Mouse (Mus musculus) ES-E14 (cell line): ENCODE data around the gene Ppp1ca. TPM values are rescaled to one million over a fixed set of nuclear protein-coding genes. Genes with fewer than 3 reads are reported as not detected.

Source experiments
- DNase-seq: peaks from one replicate; pipeline ENCODE4 v3.0.0-alpha.2; 2013; ENCODE audit warnings: low read depth, low spot score
- H3K27ac ChIP-seq: 2 replicates; pipeline ENCODE4 v1.5.1; 2012; ENCODE audit warnings: low read depth, mild to moderate bottlenecking, low read length, moderate library complexity, mixed read lengths; ENCODE audit not compliant: poor library complexity, insufficient read depth, severe bottlenecking
- H3K36me3 ChIP-seq: 2 replicates; pipeline ENCODE4 v1.6.1; 2012; ENCODE audit warnings: mild to moderate bottlenecking, low read length, moderate library complexity, mixed read lengths; ENCODE audit not compliant: control insufficient read depth, poor library complexity, insufficient read depth, severe bottlenecking
- H3K4me1 ChIP-seq, 2 experiments: fragments of 150-350 bp in 1 of 2; sonication (generic) in 1 of 2; 2 replicates each; pipeline ENCODE4 v1.6.1; 2012; ENCODE audit warnings: low read length in 2 of 2, mild to moderate bottlenecking in 1 of 2, mixed read lengths in 1 of 2; ENCODE audit not compliant: control insufficient read depth in 2 of 2, insufficient read depth in 2 of 2, poor library complexity in 1 of 2
- H3K4me3 ChIP-seq, 2 experiments: fragments of 150-350 bp in 1 of 2; sonication (generic) in 1 of 2; 2 replicates each; pipeline ENCODE4 v1.5.1; 2012; ENCODE audit warnings: low read length in 2 of 2, low read depth in 1 of 2, mild to moderate bottlenecking in 1 of 2, mixed read lengths in 1 of 2; ENCODE audit not compliant: insufficient read depth in 1 of 2, poor library complexity in 1 of 2, severe bottlenecking in 1 of 2
- H3K9ac ChIP-seq: 2 replicates; pipeline ENCODE4 v1.6.1; 2012; ENCODE audit warnings: low read depth, mild to moderate bottlenecking, low read length, mixed read lengths; ENCODE audit not compliant: poor library complexity, insufficient read depth, severe bottlenecking
- H3K9me3 ChIP-seq: fragments of 150-350 bp; sonication (generic); 2 replicates; pipeline ENCODE4 v1.6.1; 2012; ENCODE audit warnings: low read depth, mild to moderate bottlenecking, low read length; ENCODE audit not compliant: control insufficient read depth, insufficient read depth
- CHD2 ChIP-seq: IDR thresholded peaks from 2 replicates; pipeline ENCODE4 v1.6.1; 2014; ENCODE audit warnings: mild to moderate bottlenecking, low read depth, low read length, inconsistent platforms
- HCFC1 ChIP-seq: IDR thresholded peaks from 2 replicates; pipeline ENCODE4 v1.6.1; 2012; ENCODE audit warnings: low read length, inconsistent platforms, borderline replicate concordance; ENCODE audit not compliant: insufficient read depth
- MAFK ChIP-seq: IDR thresholded peaks from 2 replicates; pipeline ENCODE4 v1.6.1; 2014; ENCODE audit warnings: mild to moderate bottlenecking, low read depth, low read length, inconsistent platforms; ENCODE audit not compliant: insufficient read depth
- ZC3H11A ChIP-seq: IDR thresholded peaks from 2 replicates; pipeline ENCODE4 v1.6.1; 2012; ENCODE audit warnings: low read depth, mild to moderate bottlenecking, inconsistent platforms, low read length, borderline replicate concordance
- ZNF384 ChIP-seq: IDR thresholded peaks from 2 replicates; pipeline ENCODE4 v1.6.1; 2012; ENCODE audit warnings: low read depth, low read length, inconsistent platforms
- in situ Hi-C, 2 experiments: fragments of 600-800 bp; cut with MboI; formaldehyde crosslinking; loops; one replicate each; pipeline ENCODE4 v1.15.1; 2025; ENCODE audit warnings: low sequenced_read_pairs in 2 of 2, inconsistent platforms in 1 of 2; ENCODE audit not compliant: unreplicated experiment in 2 of 2
- total RNA-seq: library from RNA; depleted of rRNA; stranded (reverse); fragments of 300-350 nt; gene quantifications from 2 replicates; pipeline ENCODE4 v1.2.3, GENCODE M21; 2012; rRNA removed

Ppp1ca gene
- total RNA-seq, 1 experiment = 426 TPM

DNA sequence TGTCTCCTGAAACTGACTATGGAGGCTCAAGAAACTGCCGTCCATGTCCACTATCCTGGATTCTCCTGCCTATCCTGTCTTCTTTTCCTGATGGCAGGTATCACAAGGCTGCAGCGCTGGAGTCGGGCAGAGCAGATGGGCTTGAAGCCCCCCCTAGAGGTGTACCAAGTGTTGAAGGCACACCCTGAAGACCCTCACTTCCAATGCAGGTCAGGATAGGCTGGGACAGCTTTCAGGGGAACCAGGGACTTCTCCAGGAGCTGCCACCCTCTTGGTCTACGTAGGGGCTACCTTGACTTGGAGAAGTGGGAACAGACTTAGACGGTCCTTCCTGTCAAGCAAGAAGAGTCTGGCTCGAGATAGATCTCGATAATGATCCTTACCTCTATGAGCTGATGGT is 40.8 kb downstream of the Ppp1ca start:
- H3K36me3 ChIP-seq = no peaks in the 10 kb centered on the region
- in situ Hi-C loops = no loop called here
- no peaks in the 10 kb centered on the region for H3K9me3 ChIP-seq
- H3K27ac ChIP-seq = no peak overlapping the region
- TF ChIP-seq CHD2 (no peak), ZC3H11A (no peak), HCFC1 (no peak), MAFK (no peak)
- no peak overlapping the region for H3K4me3 ChIP-seq
- peaks cover 2 to 6% of the 10 kb centered on the region in 2 experiments; a peak in 1 of 4 replicates for H3K4me1 ChIP-seq
- H3K9ac ChIP-seq = no peak overlapping the region
- DNase-seq = no peak

DNA sequence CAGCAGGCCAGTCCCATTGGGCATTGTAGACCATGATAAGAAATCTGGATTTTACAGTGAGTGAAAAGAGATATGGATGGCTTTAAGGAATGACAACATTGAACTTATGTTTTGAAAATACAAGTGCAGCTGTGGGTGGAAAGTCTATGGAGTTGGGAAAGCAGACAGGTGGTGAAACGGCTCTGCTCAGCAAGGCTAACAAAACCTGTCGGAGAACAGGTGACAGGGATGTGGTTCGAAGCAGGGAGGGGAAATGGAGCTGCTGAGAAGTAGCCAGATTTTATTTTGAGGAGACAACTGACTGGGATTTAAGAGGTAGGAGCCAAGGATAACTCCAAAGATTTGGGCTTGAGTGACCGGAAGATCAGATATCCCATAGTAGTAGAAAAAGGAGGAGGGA is 42.7 kb downstream of the Ppp1ca start:
- no peak overlapping the region for H3K4me3 ChIP-seq
- H3K27ac ChIP-seq = no peak overlapping the region
- no peaks in the 10 kb centered on the region for H3K36me3 ChIP-seq
- TF ChIP-seq HCFC1 (no peak), MAFK (no peak), CHD2 (no peak), ZNF384 (no peak), ZC3H11A (no peak)
- no peaks in the 10 kb centered on the region for H3K9me3 ChIP-seq
- H3K4me1 ChIP-seq = peaks cover 2 to 3% of the 10 kb centered on the region in 2 experiments; a peak in 1 of 4 replicates
- no peak for DNase-seq
- in situ Hi-C loops = no loop called here
- H3K9ac ChIP-seq = no peak overlapping the region

DNA sequence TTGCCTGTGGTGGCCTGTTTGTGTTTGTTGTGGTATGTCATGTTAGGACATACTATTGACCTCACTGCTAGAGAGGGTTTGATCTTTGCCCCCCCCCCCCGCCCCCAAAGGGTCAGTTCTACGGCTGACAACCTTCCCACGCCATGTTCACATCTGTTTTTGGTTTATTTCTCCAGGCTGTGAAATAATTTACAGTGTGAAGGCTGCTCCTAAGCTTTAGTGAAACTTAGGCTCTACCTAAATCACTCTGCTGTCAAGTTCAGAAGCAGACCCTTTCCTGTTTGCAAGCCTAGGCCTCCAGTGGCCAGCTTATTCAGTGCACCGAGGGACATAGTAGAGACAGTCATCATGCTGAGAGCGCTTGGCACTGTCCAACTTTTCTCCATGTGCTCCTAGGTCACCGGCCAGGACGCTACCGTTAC is 48.4 kb downstream of the Ppp1ca start:
- Histone ChIP-seq H3K9me3 (no peaks in the 10 kb centered on the region), H3K4me3 (no peak overlapping the region), H3K36me3 (no peaks in the 10 kb centered on the region), H3K27ac (no peak overlapping the region), H3K9ac (no peak overlapping the region), H3K4me1 (no peaks in the 10 kb centered on the region)
- no peak for DNase-seq
- TF ChIP-seq MAFK = no peak
- no peak for TF ChIP-seq CHD2
- TF ChIP-seq HCFC1 = no peak
- no peak for TF ChIP-seq ZNF384
- TF ChIP-seq ZC3H11A = no peak
- in situ Hi-C loops = no loop called here

DNA sequence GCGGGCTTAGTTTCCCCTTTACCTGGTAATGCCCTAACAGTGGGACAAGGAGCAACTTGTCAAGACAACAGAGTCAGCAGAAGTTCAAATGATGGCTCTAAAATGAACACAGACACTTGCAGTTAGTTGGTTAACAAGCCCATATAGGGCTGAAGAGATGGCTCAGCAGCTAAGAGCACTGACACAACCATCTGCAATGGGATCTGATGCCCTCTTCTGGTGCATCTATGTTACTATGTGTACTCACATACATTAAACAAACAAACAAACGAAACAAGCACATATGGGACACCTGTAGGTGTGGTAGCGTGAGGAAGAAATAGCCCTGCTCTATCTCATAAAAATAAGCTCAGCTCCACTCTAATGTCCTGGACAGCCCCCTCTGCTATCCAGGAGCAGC is 50.6 kb downstream of the Ppp1ca start:
- no peak for DNase-seq
- H3K9ac ChIP-seq = no peak overlapping the region
- H3K4me3 ChIP-seq = no peak overlapping the region
- no peaks in the 10 kb centered on the region for H3K36me3 ChIP-seq
- TF ChIP-seq HCFC1 (no peak), CHD2 (no peak), MAFK (no peak), ZC3H11A (no peak), ZNF384 (no peak)
- H3K9me3 ChIP-seq = no peaks in the 10 kb centered on the region
- in situ Hi-C loops = no loop called here
- H3K4me1 ChIP-seq = no peaks in the 10 kb centered on the region
- no peak overlapping the region for H3K27ac ChIP-seq

DNA sequence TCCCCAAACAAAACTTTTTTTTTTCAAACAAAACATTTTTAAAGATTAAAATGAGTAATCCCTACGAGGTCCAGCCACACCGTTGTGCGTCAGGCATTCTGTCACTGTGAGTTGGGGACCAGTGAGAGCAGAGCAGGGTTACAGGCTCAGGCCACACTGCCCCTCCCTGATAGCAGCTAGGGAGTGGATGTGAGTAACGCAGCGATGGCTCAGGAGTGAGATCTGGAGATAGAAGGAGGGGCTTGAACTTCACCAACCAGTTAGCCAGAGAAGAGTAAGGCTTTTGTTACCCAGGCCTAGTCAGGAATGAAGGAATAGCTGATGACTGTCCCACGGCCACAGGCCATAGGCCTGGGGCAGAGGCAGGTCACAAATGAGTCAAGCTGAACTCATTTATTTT is 52.9 kb downstream of the Ppp1ca start:
- Histone ChIP-seq H3K4me3 (no peak overlapping the region), H3K36me3 (no peaks in the 10 kb centered on the region), H3K4me1 (no peaks in the 10 kb centered on the region), H3K27ac (no peak overlapping the region), H3K9ac (no peak overlapping the region), H3K9me3 (no peaks in the 10 kb centered on the region)
- TF ChIP-seq ZNF384 (no peak), ZC3H11A (no peak), MAFK (no peak)
- in situ Hi-C loops = no loop called here
- DNase-seq = no peak

Other genes with a start within 250 kb of the Ppp1ca start
- not detected in 2 replicates for gene Aldh3b3, start 233.4 kb upstream of the Ppp1ca start, total RNA-seq
- 0.21 and 0.62 TPM in 2 replicates for gene Aldh3b2, start 219.7 kb upstream of the Ppp1ca start, total RNA-seq
- gene Acy3, start 205.5 kb upstream of the Ppp1ca start, total RNA-seq = 2.1 and 2.4 TPM in 2 replicates
- gene Tbx10, start 199.3 kb upstream of the Ppp1ca start, total RNA-seq = not detected in 2 replicates
- gene Nudt8, start 191.5 kb upstream of the Ppp1ca start, total RNA-seq = 22.4 and 27.2 TPM in 2 replicates
- 1.9 and 4.0 TPM in 2 replicates for gene Gm49405, start 191.4 kb upstream of the Ppp1ca start, total RNA-seq
- gene Doc2g, start 188.8 kb upstream of the Ppp1ca start, total RNA-seq = 4.6 and 12.0 TPM in 2 replicates
- gene Ndufv1, start 179.3 kb upstream of the Ppp1ca start, total RNA-seq = 182 and 219 TPM in 2 replicates
- 121 and 146 TPM in 2 replicates for gene Gstp1, start 154.1 kb upstream of the Ppp1ca start, total RNA-seq
- gene Gstp2, start 146.0 kb upstream of the Ppp1ca start, total RNA-seq = 67.4 and 138 TPM in 2 replicates
- 3.4 and 3.9 TPM in 2 replicates for gene Gstp3, start 132.5 kb upstream of the Ppp1ca start, total RNA-seq
- not detected in 2 replicates for gene Cabp2, start 110.5 kb upstream of the Ppp1ca start, total RNA-seq
- gene Cdk2ap2, start 94.9 kb upstream of the Ppp1ca start, total RNA-seq = 39.6 and 42.7 TPM in 2 replicates
- 10.5 and 17.2 TPM in 2 replicates for gene Pitpnm1, start 92.1 kb upstream of the Ppp1ca start, total RNA-seq
- 26.9 and 27.9 TPM in 2 replicates for gene Aip, start 66.2 kb upstream of the Ppp1ca start, total RNA-seq
- gene Gpr152, start 52.3 kb upstream of the Ppp1ca start, total RNA-seq = 0.13 and 0.26 TPM in 2 replicates
- gene Cabp4, start 48.0 kb upstream of the Ppp1ca start, total RNA-seq = 1.3 and 1.8 TPM in 2 replicates
- 73.8 and 85.3 TPM in 2 replicates for gene Coro1b, start 43.4 kb upstream of the Ppp1ca start, total RNA-seq
- gene Ptprcap, start 38.5 kb upstream of the Ppp1ca start, total RNA-seq = 9.5 and 15.1 TPM in 2 replicates
- 19.7 and 26.6 TPM in 2 replicates for gene Rps6kb2, start 28.7 kb upstream of the Ppp1ca start, total RNA-seq
- gene Carns1, start 16.6 kb upstream of the Ppp1ca start, total RNA-seq = 2.3 and 3.3 TPM in 2 replicates
- 2.9 and 3.5 TPM in 2 replicates for gene Tbc1d10c, start 781 bp upstream of the Ppp1ca start, total RNA-seq
- gene Rad9a, start 9.6 kb downstream of the Ppp1ca start, total RNA-seq = 33.1 and 42.1 TPM in 2 replicates
- 2.2 and 2.7 TPM in 2 replicates for gene Clcf1, start 22.2 kb downstream of the Ppp1ca start, total RNA-seq
- not detected in 2 replicates for gene AC109138.7, start 22.3 kb downstream of the Ppp1ca start, total RNA-seq
- gene Pold4, start 39.8 kb downstream of the Ppp1ca start, total RNA-seq = 6.2 and 8.7 TPM in 2 replicates
- gene Ssh3, start 77.1 kb downstream of the Ppp1ca start, total RNA-seq = 7.3 and 15.1 TPM in 2 replicates
- 5.5 and 8.8 TPM in 2 replicates for gene Ankrd13d, start 91.1 kb downstream of the Ppp1ca start, total RNA-seq
- gene Grk2, start 114.2 kb downstream of the Ppp1ca start, total RNA-seq = 56.1 and 76.6 TPM in 2 replicates
- 45.6 and 51.5 TPM in 2 replicates for gene Kdm2a, start 206.2 kb downstream of the Ppp1ca start, total RNA-seq
- gene Rhod, start 247.4 kb downstream of the Ppp1ca start, total RNA-seq = 10.9 and 15.5 TPM in 2 replicates